Mouse (Mus musculus) kidney, embryonic 15.5 days (tissue): Measurements from ENCODE around the gene Bcl10. TPM values are rescaled to one million over a fixed set of nuclear protein-coding genes. Genes with fewer than 3 reads are reported as not detected.

Experiments
- ATAC-seq: fragments of 200-750 bp; cut with Nextera tagmentation; replicated peaks from 2 replicates; pipeline ENCODE4 v1.8.0; 2017; ENCODE audit warnings: moderate TSS enrichment; ENCODE audit not compliant: low FRiP score
- H3K27ac ChIP-seq: fragments of 300-500 bp; sonication (generic); 2 replicates; pipeline ENCODE4 v1.5.1; 2015; ENCODE audit warnings: mild to moderate bottlenecking, inconsistent platforms
- H3K27me3 ChIP-seq: fragments of 300-500 bp; sonication (generic); 2 replicates; pipeline ENCODE4 v1.6.1; 2015; ENCODE audit warnings: inconsistent platforms
- H3K36me3 ChIP-seq: fragments of 300-500 bp; sonication (generic); 2 replicates; pipeline ENCODE4 v1.6.1; 2015; ENCODE audit warnings: inconsistent platforms
- H3K4me1 ChIP-seq: fragments of 300-500 bp; sonication (generic); 2 replicates; pipeline ENCODE4 v1.6.1; 2015; ENCODE audit warnings: inconsistent platforms
- H3K4me2 ChIP-seq: fragments of 300-500 bp; sonication (generic); 2 replicates; pipeline ENCODE4 v1.6.1; 2015; ENCODE audit warnings: moderate library complexity, mild to moderate bottlenecking, inconsistent platforms
- H3K4me3 ChIP-seq: fragments of 300-500 bp; sonication (generic); replicated peaks from 2 replicates; pipeline ENCODE4 v1.5.1; 2015; ENCODE audit warnings: mild to moderate bottlenecking, inconsistent platforms
- H3K9ac ChIP-seq: fragments of 300-500 bp; sonication (generic); 2 replicates; pipeline ENCODE4 v1.6.1; 2015; ENCODE audit warnings: mild to moderate bottlenecking, inconsistent platforms
- H3K9me3 ChIP-seq: fragments of 300-500 bp; sonication (generic); replicated peaks from 2 replicates; pipeline ENCODE4 v1.6.1; 2016; ENCODE audit warnings: inconsistent platforms
- WGBS: fragments of 180-500 bp; shearing (Covaris S2); methylation state at CpG from one replicate; pipeline ENCODE4 v1.1.7; 2015; ENCODE audit warnings: mixed read lengths; 5-methylcytosine and 5-hydroxymethylcytosine counted together
- polyA plus RNA-seq: library from polyadenylated mRNA; unstranded; fragments of >200 nt; fragmentation: Nextera tagmentation; extraction: Ambion mirVana; gene quantifications from 2 replicates; pipeline ENCODE4 v1.2.1, GENCODE M21; 2015

The Bcl10 gene
- polyA plus RNA-seq, 1 experiment from 2014 or later, result 53.5 TPM

GRCm38 (mm10) chr3:145916826-145917225, 5.8 kb upstream of the Bcl10 start:
- Histone ChIP-seq H3K4me1 (no peaks in the 10 kb centered on the region; the same call in 1 of the 2 replicates), H3K27ac (no peak overlapping the region)

GRCm38 (mm10) chr3:145922971-145923370, 367 bp downstream of the Bcl10 start:
- no peaks in the 10 kb centered on the region for H3K27me3 ChIP-seq
- H3K4me1 ChIP-seq, result peaks cover 18% of the 10 kb centered on the region
- H3K9me3 ChIP-seq, result 0 out of 2 replicates have a peak, but pooled peaks cover 2% of the 10 kb centered on the region
- H3K4me2 ChIP-seq, result no peak overlapping the region
- peaks cover 5% of the 10 kb centered on the region for H3K36me3 ChIP-seq
- H3K9ac ChIP-seq, result no peak overlapping the region
- no peak for ATAC-seq
- H3K4me3 ChIP-seq, result no peak overlapping the region
- 69% methylated on average over 3 of the region's 3 CpGs for WGBS
- no peak overlapping the region for H3K27ac ChIP-seq

More at GRCm38 (mm10) chr3:145916826-145917225, 5.8 kb upstream of the Bcl10 start:
- WGBS, result 86% methylated on average over 4 of the region's 4 CpGs
- Histone ChIP-seq H3K27me3 (no peaks in the 10 kb centered on the region), H3K9ac (no peak overlapping the region), H3K36me3 (no peaks in the 10 kb centered on the region), H3K4me3 (no peak overlapping the region), H3K4me2 (no peak overlapping the region), H3K9me3 (0 out of 2 replicates have a peak, but pooled peaks cover 2% of the 10 kb centered on the region)
- ATAC-seq, result no peak

DNA sequence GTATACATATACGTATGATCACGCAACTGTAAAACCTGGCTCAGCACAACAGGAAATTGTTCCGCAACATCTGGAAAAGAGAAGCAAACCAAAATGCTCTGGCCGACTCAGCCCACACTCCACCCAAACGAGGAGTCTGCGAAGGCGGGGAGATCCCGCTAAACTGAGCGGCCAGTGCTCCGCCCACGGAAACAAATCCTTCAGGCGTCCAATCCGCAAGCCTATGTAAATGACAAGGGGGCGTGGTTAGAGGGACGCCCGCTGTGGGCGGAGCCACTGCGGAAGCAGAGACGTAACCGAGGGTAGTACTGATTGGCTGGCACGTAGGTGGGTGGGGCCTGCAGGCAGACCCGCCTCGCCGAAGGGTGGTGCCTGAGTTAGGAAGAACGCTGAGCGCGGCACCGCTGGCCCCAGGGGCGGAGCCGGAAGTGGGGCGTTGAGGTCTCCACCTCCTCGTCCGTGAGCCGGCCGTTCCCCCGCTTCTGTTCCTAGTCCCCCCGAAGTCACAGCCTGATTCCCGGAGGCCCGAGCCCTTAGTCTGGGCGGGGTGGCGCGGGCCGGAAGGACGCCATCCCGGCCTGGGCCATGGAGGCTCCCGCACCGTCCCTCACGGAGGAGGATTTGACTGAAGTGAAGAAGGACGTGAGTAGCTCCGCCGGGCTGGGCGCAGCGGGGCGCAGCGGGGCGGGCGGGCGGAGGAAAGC, 1.4 kb downstream of the Bcl10 start:
- WGBS, result under 1% methylated on average over 58 of the region's 58 CpGs
- H3K4me3 ChIP-seq, result peak overlapping the region; percentile 94
- peak overlapping the region; percentile 94 for H3K9ac ChIP-seq
- H3K27me3 ChIP-seq, result no peaks in the 10 kb centered on the region
- peaks cover 18% of the 10 kb centered on the region for H3K4me1 ChIP-seq
- H3K36me3 ChIP-seq, result peaks cover 15% of the 10 kb centered on the region
- H3K27ac ChIP-seq, result peak overlapping the region; percentile 98
- peak; percentile 99 for ATAC-seq
- no peaks in the 10 kb centered on the region for H3K9me3 ChIP-seq
- peak overlapping the region; percentile 67 for H3K4me2 ChIP-seq

DNA sequence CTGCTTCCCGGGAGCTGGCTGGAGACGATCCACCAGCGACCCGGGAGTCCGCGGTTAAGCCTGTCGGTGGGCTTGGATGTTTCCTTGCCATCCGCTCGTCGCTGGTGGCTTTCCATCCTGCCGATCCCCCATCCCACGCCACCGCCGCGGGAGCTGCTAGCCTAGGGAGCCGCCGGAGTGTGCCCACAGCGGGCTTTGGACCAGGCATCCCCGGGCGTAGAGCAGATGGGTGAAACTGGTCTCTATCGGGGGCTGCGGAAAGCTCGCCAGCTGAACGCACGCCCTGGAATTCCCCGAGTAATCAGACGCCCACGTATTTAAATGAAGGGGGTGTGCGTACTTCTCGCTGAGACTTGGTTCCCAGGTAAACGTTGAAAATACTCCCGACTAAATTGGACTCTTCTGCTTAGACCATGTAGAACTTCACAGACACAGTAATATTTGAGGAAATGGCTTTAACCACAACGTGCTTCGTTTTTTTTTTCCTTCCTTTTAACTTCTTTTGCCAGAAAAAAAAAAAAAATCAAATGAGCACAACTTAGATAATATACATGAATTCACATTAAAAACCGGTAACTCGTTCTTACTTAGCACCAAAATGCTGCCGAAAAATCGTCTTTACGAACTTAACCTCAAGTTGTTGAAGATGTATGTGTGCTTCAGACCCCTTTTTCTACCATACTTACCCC, 2.2 kb downstream of the Bcl10 start:
- H3K4me2 ChIP-seq, result peak overlapping the region; percentile 67
- H3K27me3 ChIP-seq, result no peaks in the 10 kb centered on the region
- H3K27ac ChIP-seq, result peak overlapping the region; percentile 98
- WGBS, result 3% methylated on average over 39 of the region's 39 CpGs
- peak overlapping the region; percentile 94 for H3K9ac ChIP-seq
- no peaks in the 10 kb centered on the region for H3K9me3 ChIP-seq
- peaks cover 21% of the 10 kb centered on the region for H3K4me1 ChIP-seq
- H3K4me3 ChIP-seq, result peak overlapping the region; percentile 94
- peak; percentile 27 for ATAC-seq
- peaks cover 18% of the 10 kb centered on the region for H3K36me3 ChIP-seq

DNA sequence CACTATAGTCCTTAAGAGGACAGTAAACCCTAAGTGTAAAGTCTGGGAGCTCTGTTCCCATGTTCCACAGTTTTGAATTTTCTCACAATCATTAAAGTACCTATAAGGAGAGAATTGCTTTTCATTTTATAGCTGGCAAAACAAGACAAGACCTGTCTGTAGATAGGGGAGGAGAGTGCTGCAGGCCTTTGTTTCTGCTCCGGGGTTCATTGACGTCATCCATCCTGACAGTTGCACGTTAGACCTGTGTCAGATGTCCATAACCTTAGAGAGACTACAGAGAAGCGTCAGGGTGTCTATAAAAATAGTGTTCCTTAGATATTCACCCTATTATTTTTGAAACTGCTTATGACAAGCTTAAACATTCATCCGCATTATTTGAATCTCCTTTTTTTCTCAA, 2.9 kb downstream of the Bcl10 start:
- Histone ChIP-seq H3K4me3 (peak overlapping the region; percentile 94), H3K9me3 (no peaks in the 10 kb centered on the region), H3K27ac (no peak overlapping the region), H3K27me3 (no peaks in the 10 kb centered on the region), H3K4me1 (peaks cover 24% of the 10 kb centered on the region), H3K4me2 (peak overlapping the region; percentile 67), H3K9ac (no peak overlapping the region), H3K36me3 (peaks cover 24% of the 10 kb centered on the region)
- WGBS, result 59% methylated on average over 5 of the region's 5 CpGs
- no peak for ATAC-seq

GRCm38 (mm10) chr3:145929525-145930400, 7.2 kb downstream of the Bcl10 start:
- H3K4me2 ChIP-seq, result no peak overlapping the region
- ATAC-seq, result peak; percentile 40; the same call in 1 of the 2 replicates
- no peak overlapping the region for H3K4me3 ChIP-seq
- H3K36me3 ChIP-seq, result peaks cover 64% of the 10 kb centered on the region
- peaks cover 19% of the 10 kb centered on the region for H3K4me1 ChIP-seq
- no peak overlapping the region for H3K9ac ChIP-seq
- WGBS, result 48% methylated on average over 7 of the region's 7 CpGs
- H3K27me3 ChIP-seq, result no peaks in the 10 kb centered on the region
- no peak overlapping the region for H3K27ac ChIP-seq
- no peaks in the 10 kb centered on the region for H3K9me3 ChIP-seq

DNA sequence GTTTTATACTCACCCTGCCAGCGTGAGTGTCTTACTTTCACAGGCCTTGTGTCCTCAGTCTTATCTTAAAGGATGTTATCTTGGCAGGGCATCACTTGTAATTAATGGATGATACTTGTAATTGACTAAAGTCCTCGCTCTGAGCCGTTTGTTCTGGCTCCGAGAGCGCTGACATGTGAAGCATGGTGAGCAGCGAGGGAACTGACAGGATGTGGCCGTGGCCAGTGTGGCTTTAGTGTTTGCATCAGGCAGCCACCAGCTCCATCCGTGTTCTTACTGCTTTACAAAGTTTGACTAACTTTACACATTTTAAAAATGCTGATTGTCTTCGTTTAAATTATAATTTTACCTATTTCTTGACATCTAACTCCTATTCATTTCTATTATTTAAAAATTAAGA, 11.2 kb downstream of the Bcl10 start:
- Histone ChIP-seq H3K4me2 (no peak overlapping the region), H3K36me3 (peaks cover 52% of the 10 kb centered on the region), H3K9me3 (no peaks in the 10 kb centered on the region), H3K27me3 (no peaks in the 10 kb centered on the region), H3K9ac (no peak overlapping the region), H3K4me1 (peaks cover 14% of the 10 kb centered on the region), H3K27ac (no peak overlapping the region), H3K4me3 (no peak overlapping the region)
- no peak for ATAC-seq
- WGBS, result 72% methylated on average over 9 of the region's 9 CpGs

DNA sequence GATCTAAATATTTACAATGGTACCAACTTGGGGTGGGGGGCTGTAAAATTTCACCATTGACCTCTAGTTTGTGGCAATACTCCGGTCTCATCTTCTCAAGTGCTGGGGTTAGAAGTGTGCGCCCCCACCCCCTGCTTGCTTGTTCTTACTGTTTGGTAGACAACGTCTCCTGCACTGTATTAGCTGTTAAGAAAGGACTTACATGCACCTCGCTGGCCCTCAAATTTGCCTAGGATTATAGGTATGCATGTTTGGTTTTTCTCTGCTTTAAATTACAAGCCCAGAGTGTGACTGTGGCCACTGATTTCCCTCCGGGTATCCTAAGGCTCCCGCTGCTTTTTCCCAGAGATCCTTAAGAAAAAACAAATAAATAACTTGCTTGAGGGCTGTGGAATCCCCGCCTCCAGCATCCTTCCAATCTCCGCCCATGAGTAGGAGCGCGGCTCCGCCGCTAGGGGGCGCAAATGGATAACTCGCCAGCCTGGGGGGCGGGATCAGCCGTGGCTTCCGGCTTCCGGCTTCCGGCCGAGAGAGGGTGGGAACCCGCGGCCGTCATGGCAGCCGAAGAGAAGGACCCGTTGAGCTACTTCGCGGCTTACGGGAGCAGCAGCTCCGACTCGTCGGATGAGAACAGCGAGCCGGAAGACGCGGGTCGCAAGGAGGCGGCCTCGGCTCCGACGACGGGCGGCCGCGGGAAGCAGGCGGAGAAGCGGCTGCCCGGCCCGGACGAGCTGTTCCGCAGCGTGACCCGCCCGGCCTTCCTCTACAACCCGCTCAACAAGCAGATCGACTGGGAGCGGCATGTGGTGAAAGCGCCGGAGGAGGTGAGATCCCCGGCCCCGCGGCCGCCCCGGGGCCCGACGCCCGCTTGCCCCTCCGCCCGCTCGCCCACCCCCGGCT, 15.2 kb downstream of the Bcl10 start, which contains the start of gene 2410004B18Rik:
Gene 2410004B18Rik (plus strand): TSS at position 510 of the 900 bp plus-strand sequence.
- H3K4me2 ChIP-seq, result peak within 1 kb of the TSS; percentile 77
- H3K9me3 ChIP-seq, result no peaks in the 10 kb centered on the region
- peak within 1 kb of the TSS; percentile 100 for H3K4me3 ChIP-seq
- 2% methylated on average over 70 of the region's 70 CpGs for WGBS
- peaks cover 32% of the 10 kb centered on the region for H3K4me1 ChIP-seq
- H3K36me3 ChIP-seq, result peaks cover 46% of the 10 kb centered on the region
- H3K27ac ChIP-seq, result peak within 1 kb of the TSS; percentile 75
- no peaks in the 10 kb centered on the region for H3K27me3 ChIP-seq
- ATAC-seq, result peak; percentile 95
- peak within 1 kb of the TSS; percentile 94 for H3K9ac ChIP-seq

DNA sequence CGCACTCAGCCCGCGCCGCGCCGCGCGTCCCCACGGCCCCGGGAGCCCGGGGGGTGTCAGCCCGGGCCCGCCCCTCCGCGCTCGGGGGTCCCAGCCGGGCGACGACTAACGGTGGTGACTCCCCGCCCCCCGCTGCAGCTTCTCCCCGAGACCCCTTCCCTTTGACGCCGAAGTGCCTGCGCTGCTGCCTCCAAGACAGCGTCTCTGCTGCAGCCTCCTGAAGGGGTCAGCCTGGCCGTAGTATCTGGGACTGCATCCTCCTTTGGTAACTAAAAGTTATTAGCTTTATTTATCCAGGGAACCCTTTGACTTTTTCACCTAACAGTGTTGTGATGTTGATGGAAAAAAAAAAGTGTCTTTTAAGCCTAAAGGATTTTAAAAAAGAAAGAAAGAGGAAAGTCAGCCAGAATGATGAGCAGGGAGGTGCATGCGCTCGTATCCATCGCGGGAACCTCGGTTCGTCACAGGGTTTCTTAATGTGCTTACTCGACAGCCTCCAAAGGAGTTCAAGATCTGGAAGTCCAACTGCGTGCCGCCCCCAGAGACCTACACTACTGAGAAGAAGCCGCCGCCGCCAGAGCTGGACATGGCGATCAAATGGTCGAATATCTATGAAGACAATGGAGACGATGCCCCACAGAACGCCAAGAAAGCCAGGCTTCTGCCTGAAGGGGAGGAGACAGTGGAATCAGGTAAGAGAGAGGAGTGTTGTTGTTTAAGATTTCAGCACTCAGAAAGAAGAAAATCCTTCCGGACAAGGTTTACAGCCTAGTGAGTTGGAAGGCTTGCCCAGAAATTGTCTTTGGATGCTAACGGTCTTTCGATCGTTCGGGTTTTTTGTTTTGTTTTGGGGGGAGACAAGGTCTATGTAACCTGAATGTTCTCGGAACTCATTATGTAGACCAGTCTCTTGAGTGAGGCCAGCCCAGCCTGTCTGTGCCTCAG, 16.1 kb downstream of the Bcl10 start:
- Histone ChIP-seq H3K9me3 (no peaks in the 10 kb centered on the region), H3K27ac (peak overlapping the region; percentile 75; the same call in 1 of the 2 replicates), H3K36me3 (peaks cover 43% of the 10 kb centered on the region), H3K4me2 (peak overlapping the region; percentile 77), H3K4me3 (peak overlapping the region; percentile 100), H3K9ac (peak overlapping the region; percentile 94), H3K4me1 (peaks cover 37% of the 10 kb centered on the region), H3K27me3 (no peaks in the 10 kb centered on the region)
- ATAC-seq, result peak; percentile 31
- WGBS, result 18% methylated on average over 50 of the region's 50 CpGs

GRCm38 (mm10) chr3:145939402-145939801, 16.8 kb downstream of the Bcl10 start:
- Histone ChIP-seq H3K4me2 (peak overlapping the region; percentile 77), H3K9ac (peak overlapping the region; percentile 94; the same call in 1 of the 2 replicates), H3K36me3 (peaks cover 45% of the 10 kb centered on the region), H3K9me3 (no peaks in the 10 kb centered on the region), H3K4me3 (peak overlapping the region; percentile 100), H3K27ac (no peak overlapping the region), H3K4me1 (peaks cover 37% of the 10 kb centered on the region), H3K27me3 (no peaks in the 10 kb centered on the region)
- WGBS, result 87% methylated on average over 12 of the region's 12 CpGs
- no peak for ATAC-seq
